Mouse (Mus musculus) kidney, postnatal 4 days (tissue): ENCODE measurements around the gene A130010J15Rik.
A peak's percentile ranks its signal among the peaks of the same experiment; 100 is the strongest.

Experiments used
- DNase-seq, 2 experiments: peaks; one replicate each; pipeline ENCODE4 v3.0.0; 2021; ENCODE audit warnings: mixed read lengths in 2 of 2

A130010J15Rik gene

DNA sequence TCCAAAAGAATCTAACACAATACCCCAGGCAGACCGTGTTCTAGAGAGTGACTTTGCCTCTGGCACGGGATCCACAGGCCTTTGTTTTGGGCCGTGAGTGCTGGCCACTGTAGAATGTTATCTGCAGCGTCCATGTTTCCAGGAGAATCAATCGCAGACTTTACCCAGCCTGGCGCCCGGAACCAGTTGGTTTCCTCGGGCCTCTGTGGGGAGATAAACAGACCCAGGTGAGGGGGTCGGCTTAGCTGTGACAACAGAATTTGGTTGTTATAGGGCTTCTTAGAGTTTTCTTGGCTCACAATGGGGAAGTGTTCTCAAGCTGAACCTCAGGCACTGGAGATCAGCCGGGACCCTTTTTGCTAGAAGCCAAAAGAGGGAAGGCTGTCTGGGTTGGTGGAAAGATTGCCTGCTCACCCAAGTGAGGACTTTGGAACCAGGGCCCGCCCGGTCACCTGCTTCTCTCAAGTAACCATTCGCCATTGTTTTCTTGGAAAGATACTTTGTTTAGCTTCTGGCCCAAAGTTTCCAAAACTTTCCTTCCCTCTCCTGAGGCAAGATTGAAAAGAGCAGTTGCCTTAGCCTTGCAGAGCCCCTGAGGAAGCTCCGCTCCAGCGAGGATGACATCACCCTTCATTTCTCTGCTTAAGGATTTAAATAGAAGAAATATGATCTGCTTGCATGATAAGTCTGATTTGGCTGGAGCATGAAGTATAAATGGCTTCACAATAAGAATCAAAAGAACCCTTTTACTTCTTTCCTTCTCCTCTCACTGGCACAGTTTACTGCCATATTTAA lies 11.3 kb upstream of the A130010J15Rik start:
- peak in 1 of 2 experiments; percentile 20 for DNase-seq

DNA sequence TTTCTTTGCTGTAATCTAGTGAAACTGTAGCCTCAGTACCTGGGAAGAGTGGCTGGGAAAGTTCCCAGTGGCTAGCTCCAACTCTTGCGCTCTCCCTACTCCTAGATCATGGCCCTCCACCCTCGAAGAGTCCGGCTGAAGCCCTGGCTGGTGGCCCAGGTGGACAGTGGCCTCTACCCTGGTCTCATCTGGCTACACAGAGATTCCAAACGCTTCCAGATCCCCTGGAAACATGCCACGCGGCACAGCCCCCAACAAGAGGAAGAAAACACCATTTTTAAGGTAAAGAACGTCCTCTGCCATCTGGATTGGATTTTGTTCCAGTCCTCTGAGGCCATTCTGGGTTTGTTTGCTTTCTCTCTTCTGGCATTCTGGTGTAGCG lies 10.7 kb upstream of the A130010J15Rik start:
- DNase-seq = no peak

DNA sequence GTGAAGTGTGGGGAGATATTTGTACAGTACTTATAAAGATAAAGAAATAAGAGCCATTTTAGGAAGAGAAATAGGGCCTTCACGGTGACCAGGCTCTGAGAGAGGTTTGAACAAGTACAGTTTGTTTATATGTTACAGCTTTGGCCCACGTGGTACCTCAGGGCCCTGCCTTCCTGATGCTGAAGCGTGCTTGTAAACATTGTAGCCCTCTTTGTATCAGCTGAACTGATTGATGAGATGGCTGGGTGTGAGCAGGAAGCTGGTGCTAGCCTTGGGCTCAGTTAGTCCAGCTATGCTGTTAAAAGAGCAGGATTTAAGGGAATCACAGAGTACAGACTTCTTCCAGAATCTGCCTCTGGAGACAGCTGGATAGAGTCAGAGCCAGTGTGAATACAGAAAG lies 8.7 kb upstream of the A130010J15Rik start:
- DNase-seq = no peak

DNA sequence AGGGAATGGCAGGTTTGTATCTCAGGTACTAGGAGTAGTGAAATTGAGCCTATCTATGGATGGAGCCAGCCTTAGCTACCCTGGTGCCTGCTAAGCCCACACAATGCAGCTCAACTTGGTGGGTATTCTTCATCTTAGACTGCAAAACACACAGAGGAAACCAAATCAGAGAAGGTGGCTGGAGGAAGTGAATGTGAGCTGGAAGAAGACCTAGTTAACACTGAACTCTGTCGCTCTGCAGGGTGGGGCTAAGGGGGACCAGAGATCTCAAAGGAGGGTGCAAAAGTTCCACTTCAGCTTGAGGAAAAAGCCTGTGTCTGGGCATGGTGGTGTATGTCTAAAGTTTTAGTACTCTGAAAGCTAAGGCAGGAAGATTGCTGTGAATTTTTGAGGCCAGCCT lies 8.2 kb upstream of the A130010J15Rik start:
- DNase-seq = no peak

DNA sequence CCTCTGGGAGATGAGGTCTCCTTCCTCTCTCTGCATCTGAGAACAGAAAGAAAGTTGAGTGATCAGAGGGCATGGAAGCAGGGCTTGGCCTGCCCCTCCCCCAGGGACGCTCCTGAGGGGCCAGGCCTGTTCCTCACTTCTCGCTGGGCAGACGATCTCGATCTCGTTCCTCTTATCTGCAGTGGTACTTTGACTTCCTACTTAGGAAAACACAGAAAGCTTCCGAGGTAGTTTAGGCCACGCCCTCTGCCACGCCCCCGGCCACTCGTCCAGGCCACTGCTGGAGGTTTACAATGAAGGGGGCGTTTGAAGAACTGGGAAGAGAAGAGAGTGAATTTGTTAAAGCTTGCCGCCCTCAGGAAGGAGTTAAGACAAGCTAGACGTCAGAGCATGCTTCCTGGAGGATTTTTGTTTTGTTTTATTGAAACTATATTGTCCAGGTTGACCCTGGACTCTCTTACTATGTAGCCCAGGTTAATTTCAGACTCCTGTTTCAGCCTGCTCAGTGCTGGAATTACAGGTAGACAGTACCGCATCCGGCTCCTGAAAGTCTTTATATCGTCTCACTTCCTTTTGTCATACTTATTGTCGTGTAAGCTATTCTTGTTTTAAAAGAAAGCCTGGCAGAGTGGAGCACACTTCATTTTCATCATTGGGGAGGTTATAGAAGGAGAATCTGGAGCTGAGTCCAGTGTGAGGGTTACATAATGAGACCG lies 7.4 kb upstream of the A130010J15Rik start:
- DNase-seq = peak; percentile 79 to 82

DNA sequence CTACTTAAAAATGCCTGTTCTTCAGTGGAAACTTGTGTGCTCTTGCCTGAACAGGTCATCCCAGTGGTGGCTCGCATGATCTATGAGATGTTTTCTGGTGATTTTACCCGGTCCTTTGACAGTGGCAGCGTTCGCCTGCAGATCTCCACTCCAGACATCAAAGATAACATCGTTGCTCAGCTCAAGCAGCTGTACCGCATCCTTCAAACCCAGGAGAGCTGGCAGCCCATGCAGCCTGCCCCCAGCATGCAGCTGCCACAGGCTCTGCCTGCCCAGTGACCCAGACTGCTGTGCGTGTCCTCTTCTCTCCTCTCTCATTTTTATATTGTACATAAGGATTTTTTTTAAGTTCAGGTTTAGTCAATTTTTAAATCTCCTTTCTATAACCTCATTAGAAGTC lies 1.4 kb downstream of the A130010J15Rik start:
- no peak for DNase-seq

DNA sequence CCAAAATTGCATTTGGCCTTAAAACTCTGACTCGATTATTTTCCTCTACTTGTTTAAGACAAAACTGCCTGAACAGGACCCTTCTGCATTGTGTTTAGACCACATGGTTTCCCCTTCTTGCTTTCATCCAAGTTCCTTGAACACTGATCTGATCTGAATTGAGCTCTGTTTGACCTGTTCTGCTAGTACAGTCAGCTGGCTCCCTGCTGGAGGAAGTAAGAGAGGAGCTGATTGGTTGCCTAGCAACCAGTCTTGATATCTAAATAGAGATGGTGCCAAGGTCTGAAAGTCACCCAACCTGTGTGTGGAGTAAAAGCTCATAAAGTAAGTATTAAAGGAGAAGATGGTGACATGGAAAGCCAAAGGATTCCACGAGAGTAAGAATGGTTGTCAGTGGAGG lies 2.0 kb downstream of the A130010J15Rik start:
- DNase-seq = no peak

DNA sequence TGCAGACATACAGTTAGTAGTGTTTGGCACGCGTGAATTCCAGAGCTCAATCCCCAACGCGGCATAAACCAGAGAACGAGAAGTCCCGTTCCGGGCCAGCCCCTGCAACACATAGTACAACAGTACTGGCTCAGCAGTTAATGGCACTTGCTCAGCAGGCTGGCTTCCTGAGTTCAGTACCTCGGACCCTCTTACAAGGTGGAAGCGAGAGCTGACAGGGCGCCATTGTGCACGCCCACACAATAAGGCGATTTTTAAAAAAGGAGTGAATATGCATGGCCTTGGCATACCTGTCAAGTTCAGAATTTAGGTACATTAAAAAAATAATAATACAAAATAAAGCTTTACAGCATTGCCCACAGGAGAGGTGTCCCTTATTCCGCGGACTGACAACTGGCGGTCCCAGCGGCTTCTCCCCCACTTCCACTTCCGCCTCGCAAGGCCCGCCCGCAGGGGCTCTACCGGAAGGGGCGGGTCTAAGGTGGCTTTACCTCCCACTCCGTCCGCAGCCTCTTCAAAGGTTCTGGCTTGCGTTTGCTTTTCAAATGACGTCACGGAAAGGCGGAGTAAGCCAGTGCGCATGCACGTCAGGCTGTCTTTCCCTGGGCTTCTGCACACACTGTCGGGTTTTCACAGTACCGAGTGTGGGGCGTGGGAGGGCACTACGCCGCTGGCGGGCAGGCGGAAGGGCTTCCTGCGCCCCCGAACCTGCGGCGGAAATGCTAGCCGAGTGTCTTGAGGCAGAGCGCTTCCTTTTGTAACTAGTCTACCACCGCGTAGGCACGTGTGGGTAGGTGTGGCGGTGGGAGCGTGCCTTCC lies 5.4 kb downstream of the A130010J15Rik start:
- peak; percentile 95 to 96 for DNase-seq

DNA sequence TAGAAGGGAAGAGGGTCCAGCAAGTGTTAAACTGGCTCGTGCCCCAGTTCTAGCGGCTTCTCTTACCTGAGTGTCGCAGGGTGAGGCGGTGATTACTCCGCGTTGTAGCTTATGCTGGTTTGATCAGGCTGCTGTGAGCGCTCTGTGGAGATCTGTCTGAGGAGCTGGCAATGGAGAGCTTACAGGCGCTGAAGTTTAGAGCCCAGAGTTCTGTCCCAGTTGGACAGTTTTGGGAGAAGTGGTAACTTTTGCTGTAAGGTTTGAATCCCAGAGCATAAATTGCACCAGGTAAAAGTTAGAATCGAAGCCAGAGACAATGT lies 5.9 kb downstream of the A130010J15Rik start:
- DNase-seq = no peak

DNA sequence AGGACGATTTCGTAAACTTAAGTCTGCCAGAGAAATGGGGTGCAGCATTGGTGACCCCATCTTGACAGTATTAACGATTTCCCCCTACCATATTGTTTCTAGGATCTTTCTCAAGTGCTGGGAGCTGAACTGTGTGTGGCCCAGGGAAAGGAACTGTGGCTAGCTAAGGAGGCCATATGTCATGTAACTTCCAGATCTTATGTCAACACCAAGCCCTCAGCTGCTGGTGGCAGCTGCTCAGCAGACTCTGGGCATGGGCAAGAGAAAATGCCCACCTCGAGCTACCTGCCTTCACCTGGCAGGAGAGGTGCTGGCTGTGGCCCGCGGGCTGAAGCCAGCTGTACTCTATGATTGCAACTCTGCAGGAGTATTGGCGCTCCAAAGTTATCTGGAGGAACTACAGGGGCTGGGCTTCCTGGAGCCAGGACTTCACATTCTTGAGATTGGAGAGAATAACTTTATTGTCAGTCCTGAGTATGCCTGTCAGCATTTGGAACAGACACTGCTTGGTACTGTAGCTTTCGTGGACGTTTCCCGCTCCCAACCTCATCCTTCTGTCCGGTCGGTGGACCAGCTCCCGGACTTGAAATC lies 6.4 kb downstream of the A130010J15Rik start:
- peak in 1 of 2 experiments; percentile 16 for DNase-seq

DNA sequence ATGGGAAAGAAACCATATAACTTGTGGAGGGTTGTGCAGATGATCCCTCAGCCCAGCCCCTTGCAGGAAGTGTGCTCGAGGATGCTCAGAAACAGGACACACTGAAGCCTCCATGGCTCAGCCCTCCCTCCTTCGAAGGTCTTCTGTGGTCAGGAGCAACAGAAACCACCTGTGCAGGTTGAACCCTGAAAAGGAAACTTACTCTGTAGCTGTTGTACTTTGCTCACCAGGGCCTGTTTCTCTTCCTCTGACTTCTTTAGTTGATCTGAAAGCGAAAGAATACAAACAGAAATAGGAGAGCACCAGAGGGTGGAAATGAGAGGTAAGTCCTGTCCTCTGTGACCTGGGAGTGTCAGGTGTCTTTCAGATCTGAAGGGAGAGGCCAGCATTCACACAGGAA lies 13.3 kb downstream of the A130010J15Rik start:
- DNase-seq = no peak

DNA sequence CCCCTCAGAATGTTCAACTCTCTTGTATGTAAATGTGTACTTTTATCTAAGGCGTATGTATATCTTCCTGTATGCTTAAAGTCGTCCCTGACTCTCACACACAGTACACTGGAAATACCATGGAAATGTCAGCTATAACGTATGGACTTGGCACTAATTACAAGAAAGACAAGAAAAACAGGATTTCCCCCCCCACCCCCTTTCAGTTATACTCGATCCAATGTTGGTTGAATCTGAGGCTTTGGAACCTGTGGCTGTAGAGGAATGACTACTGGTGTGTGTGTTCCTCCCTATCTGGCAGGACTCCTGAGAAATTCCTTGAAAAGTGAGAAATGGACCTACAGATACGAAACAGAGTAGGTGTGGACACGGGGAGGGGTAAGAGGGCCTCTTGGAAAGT lies 20.4 kb downstream of the A130010J15Rik start:
- no peak for DNase-seq

DNA sequence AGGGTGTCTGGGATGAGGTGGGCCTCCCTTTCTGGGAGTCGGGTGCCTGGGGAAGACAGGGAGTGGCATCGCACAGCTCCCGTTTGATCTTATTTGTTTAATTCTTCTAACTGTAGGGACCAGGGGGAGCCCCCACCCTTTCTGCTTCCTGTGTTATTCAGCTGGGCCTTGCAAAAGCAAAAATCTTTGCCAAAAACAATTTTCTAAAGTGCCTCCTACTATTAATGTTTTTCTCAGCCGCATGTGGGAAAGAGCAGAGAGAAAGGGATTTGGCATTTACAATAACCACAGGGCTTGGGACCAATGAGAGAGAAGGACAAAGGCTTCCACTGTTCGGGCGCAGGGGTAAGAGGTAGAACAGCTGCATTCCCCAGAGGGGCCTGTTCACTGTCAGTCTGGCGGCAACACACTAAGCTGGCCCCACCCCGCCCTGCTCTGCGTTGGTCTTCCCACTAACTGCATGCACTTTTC lies 21.3 kb downstream of the A130010J15Rik start:
- peak; percentile 67 to 76 for DNase-seq

DNA sequence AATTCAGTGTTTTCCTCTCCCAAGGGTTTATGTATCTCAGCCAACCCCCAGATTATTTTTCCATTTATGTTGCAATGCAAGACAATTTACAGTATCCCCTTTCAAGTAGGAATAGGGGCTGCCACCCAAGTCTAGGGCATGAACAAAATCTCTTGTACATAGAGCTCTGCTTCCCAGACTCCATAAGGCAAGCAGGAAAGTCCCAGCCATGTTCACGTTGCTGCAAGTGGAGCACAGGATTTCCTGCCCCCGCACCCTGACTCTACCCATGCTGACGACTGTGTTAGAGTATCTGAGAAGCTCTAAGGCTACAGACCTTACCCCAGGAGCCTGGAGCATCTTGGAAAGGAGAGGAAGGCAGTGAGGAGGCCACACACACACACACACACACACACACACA lies 21.9 kb downstream of the A130010J15Rik start:
- peak; percentile 15 to 33 for DNase-seq

DNA sequence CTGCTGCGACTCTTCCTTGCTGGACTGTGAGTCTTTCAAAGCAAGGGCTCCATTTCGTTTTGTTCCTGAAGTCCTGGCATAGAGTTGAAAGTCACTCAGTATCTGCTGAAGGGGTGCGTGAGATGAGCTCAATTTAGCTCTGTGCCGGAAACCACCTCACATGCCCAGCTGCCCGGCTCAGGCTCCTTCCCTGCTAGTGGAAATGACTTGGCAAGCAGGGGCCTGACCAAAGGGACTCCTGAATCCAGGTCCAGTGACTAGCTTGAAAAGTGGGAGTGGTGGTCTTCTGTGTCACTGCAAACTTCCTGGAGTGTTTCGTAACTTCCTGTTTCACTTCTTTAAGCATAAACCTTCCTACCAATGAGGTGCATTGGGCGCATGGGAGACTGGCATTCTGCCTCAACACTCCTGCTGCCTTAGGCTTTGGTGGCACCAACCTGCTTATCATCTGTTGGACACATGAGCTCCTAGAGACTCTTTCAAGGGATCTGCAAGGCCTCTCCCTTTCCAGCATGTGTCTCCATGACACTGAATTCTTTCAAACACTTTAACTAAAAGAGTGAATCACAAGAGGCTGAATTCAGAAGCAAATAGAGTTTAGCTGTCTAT lies 23.9 kb downstream of the A130010J15Rik start:
- no peak for DNase-seq

DNA sequence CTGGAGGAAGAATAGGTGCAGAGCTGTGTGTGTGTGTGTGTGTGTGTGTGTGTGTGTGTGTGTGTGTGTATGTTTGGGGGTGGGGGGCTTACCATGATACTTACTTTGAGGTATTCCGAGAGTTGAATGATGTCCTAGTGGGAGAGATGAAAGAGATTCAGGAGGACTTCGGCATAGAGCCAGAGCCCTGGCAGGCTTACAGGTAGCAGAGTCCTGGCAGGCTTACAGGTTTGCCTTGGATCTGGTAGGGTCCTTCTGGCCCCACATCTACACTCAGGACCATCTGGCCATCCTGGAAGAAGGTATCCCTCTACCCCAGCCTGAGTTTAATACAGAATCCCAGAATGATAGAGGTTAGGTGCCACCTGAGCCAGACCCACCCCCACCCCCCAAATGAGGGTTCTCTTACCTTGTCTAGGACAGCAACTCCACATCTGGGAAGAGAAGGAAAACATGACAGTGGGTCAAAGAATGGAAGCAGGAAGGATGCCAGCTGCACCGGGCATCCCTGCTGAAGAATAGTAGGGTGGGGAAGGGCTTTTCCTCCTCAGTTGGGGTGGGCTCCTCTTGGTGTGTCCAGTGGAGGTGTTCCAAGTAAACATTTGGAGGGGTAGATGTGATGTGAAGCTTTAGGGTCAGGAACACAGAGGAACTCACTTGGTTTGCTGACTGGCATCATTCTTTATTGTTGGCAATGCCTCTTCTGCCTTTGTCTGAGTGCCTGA lies 26.7 kb downstream of the A130010J15Rik start:
- no peak for DNase-seq

DNA sequence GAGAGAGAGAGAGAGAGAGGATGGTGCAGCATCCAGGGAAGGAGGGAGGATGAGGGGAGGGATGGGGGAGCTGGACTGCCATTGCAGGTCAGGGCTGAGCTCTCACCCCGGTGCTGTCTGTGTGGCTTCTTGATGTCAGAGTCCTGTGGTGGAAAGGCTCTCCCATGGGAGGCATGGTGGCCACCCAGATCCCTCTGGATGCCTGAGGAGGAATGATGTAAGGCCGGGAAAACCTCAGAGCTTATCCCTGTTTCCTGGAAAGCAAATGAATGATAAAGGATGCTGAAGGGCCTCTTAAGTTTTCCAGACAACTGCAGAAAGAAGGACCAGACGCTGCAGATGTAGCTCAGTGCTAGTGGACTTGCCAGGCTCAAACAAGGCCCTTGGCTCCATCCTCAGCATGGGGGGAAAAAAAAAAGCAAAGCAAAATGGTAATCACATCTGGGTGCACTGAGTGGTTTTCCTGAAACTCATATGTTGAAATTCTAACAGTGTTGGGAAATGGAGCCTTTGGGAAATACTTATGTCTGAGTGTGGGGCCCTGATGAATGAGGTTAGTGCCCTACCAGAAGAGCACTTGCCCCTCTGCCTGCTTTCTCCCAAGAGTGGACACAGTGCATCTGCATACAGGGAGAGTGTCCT lies 27.4 kb downstream of the A130010J15Rik start:
- DNase-seq = no peak

DNA sequence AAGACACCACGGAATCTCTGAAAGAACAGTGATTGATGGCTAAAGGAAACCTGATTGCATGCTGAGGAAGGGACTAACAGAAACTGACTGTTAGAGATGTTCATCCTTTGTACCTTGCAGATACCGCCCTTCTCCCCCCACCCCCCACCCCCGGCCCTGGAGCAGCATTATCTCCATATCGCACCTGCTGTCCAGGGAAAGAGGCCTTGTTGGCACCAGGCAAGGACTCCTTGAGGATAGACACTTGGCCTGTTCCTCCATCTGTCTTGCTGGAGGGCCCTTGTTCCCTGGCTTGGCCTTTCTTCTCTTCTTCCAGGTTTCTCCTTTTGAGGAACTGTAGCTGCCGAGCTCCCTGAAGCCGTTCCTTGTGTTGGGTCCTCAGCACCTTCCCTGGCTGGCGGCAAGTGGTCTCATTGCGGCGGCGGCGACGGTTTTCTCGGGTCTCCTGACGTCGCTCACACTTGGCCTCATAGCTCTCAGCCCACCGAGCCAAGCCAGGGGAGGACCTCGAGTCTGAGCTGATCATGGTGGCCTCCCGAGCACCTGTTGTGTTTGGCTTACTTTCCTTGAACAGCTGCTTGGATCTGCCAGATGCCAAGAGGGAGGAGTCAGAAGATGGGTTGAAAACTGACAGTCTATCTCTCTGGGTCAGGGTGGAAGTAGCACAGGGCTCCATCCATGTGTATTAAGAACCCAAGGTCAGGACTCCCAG lies 29.8 kb downstream of the A130010J15Rik start:
- DNase-seq = no peak

DNA sequence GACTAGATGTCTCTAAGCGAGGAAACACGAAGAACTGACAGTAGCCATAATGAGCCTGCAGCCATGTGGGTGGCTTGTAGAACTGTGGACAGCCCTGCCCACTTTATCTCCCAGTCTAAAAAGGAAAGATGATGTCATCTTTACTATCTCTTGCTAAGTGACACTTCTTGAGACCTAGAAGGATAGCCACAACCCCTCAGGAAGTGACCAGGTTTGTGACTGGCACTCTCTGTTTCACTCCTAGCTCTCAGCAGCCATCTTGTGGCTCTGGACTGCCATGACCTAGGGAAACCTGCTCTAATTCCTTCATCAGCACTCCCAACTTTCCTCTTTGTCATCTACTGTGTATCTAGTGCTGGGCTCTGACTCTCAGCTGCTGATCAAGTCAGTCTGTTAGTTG lies 30.5 kb downstream of the A130010J15Rik start:
- no peak for DNase-seq

DNA sequence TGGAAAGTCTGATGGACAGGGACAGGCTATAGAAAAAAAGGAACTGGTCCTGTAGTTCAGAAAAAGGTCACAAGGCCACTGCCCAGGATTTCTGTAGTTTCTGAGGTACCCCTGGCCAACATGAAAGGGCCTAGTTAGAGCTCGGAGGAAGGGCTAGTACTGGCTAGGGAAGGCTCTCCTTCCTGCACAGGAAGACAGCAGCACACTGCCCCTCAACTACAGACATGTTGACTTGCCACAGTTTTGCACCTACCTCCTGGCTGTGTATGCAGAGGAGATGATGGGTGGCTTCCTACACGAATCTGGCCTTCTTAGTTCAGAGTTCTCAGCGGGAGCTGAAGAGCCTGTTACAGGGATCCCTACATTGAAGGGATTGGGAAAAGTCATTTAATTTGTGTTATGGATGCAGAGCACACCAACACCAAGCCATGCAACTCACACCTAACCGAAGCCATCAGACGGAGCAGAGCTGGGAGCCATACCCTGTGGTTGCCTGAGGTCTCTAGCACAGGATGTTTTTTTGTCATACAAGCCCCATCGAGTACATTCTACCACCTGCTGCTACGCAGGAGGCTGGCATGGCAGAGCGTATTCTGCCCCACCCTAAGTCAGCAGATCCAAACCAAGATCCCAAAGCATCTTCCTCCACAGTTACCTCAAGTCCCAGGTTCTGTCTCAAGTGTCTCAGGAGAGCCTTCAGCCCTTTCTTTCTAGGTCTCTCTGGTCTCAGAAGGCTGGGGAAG lies 33.0 kb downstream of the A130010J15Rik start:
- DNase-seq = no peak
